Mouse (Mus musculus) heart, postnatal 25 days (tissue): ENCODE data around the gene Olfr437. TPM values are rescaled to one million over a fixed set of nuclear protein-coding genes. Genes with fewer than 3 reads are reported as not detected.
"Not testable (repeated sequence)": the region's sequence is repeated elsewhere in the genome, so short reads cannot be mapped to it uniquely, and the experiment has no call there.

Experiments used
- DNase-seq: peaks from one replicate; pipeline ENCODE4 v3.0.0; 2022; ENCODE audit warnings: low spot score
- intact Hi-C: fragments of 180-260 bp; cut with DNase I; formaldehyde crosslinking; loops from one replicate; pipeline ENCODE4 v1.15.1; 2025
- total RNA-seq, 2 experiments: library from RNA; stranded (reverse); gene quantifications; 2 replicates each; pipeline ENCODE4 v1.2.3; 2021

Gene Olfr437
- not detected for total RNA-seq

DNA sequence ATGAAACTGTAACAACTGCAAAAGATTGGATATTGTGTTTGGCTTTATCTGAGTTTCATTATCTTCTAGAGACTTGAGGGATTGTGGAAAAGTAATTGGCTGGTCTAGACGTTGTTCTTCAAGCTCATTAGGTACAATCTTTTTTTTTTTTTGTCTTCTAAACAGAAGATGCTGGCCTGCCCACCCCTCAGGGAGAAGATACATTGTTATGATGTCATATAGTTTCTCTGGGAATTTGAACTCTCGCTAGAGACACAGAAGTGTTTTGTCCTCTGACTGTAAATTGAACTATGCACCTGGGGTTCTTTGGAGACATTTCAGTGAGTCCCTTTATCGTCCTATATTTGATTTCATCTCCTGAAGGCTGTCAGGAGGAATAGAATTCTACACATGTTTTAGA, at the start of gene Olfr437:
Olfr437 (plus strand) TSS at position 301 of the 400 bp plus-strand sequence.
- no peak for DNase-seq
- intact Hi-C loops, result no loop called here

GRCm38 (mm10) chr6:43146267-43146666, 16.8 kb upstream of the Olfr437 start, which contains the start of gene Olfr237-ps1:
TSS of gene Olfr237-ps1 (plus strand) at chr6:43146567.
- DNase-seq, intact Hi-C loops: not testable (repeated sequence)

GRCm38 (mm10) chr6:43159502-43159901, 3.6 kb upstream of the Olfr437 start:
- DNase-seq, result no peak
- intact Hi-C loops, result no loop called here

- no peak for DNase-seq
- intact Hi-C loops, result no loop called here
These were observed 4.2 kb downstream of the Olfr437 start for GRCm38 (mm10) chr6:43167246-43167645.

GRCm38 (mm10) chr6:43171840-43172239, 8.8 kb downstream of the Olfr437 start, which contains the start of gene Olfr13:
TSS of gene Olfr13 (plus strand) at chr6:43172140.
- intact Hi-C loops, result no loop called here
- no peak for DNase-seq

- intact Hi-C loops, result no loop called here
These were observed 15.0 kb downstream of the Olfr437 start for GRCm38 (mm10) chr6:43178129-43178528.

GRCm38 (mm10) chr6:43178584-43179501, 15.8 kb downstream of the Olfr437 start:
- intact Hi-C loops, result no loop called here

More at GRCm38 (mm10) chr6:43178129-43178528, 15.0 kb downstream of the Olfr437 start:
- DNase-seq, result no peak

DNA sequence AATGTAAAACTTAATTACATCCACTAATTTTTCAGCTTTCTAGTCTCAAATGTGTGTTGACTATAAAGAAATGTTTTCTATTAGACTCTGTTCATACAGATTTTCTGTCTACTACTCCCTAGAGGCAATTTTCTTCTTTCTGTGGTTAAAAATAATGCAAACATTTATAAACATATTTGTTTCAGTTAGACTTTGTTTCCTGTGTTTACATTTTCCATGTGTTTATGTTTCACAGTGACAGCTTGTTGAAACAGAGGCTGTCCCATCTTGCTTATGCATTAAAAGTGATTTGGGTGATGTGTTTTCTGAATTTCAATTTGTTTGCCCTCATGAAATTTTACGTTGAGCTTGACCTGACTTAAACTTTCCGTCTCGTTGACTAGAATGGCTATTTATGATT, 27.9 kb downstream of the Olfr437 start:
- intact Hi-C loops, result no loop called here
- DNase-seq, result no peak

More at GRCm38 (mm10) chr6:43178584-43179501, 15.8 kb downstream of the Olfr437 start:
- no peak for DNase-seq

DNA sequence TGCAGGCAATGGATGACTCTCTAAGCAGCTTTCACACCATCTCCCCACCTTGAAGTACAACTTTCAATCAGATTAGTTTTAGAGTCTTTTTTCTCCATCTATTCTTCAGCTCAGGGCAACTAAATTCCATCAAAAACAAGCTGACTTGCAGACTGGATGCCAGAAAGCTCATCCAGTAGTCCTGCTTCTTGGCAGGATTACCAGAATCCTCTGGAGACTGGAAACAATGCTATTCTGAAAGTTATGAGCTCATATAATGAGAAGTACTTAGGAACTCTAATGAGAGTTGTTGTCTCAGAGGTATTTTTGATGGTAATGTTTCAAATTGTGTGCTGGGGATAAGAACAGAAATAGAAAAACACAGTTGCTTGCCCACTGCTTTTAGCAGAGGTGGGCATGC, 33.7 kb downstream of the Olfr437 start, which contains the start of gene Olfr435:
Olfr435 (plus strand) TSS at position 366 of the 400 bp plus-strand sequence.
- DNase-seq, result no peak
- intact Hi-C loops, result no loop called here

GRCm38 (mm10) chr6:43198094-43198493, 35.0 kb downstream of the Olfr437 start:
- no peak for DNase-seq
- intact Hi-C loops, result no loop called here

DNA sequence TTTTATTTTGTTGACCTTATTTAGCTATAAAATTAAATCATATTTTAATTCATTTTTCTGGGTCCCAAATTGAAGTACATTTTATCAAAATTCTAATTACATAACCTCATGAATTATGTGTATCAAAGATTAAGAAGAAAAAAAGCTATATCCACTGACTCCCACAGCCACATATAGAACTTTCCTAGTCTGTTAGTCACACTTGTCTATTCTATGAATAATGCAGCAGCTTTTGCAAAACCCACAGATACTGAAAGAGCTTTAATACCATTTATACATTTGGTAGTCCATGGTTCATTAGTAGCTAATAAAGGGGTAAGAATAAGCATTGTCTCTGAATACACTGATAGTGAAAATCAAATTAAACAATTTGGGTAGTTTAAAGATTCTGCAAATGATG, 39.7 kb downstream of the Olfr437 start:
- intact Hi-C loops, result no loop called here
- no peak for DNase-seq

DNA sequence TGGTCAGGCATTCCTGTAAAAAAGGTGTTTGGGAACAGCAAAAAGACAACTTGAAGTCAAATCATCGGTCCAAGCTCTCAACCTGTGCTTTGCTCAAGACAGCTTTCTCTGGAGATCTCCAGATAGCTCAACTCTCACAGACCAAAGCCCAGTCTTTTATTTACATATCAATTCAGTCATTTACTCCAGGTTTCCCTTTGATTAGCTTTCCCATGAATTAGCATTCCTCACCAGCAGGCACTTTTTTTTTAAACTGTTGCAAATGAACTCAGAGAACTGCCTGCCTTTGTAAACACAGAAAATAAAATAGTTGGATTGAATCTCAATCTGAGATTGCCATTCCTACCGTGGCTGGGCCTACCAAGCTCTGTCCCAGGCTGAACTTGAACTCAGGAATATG, 42.3 kb downstream of the Olfr437 start:
- intact Hi-C loops, result no loop called here
- no peak for DNase-seq

DNA sequence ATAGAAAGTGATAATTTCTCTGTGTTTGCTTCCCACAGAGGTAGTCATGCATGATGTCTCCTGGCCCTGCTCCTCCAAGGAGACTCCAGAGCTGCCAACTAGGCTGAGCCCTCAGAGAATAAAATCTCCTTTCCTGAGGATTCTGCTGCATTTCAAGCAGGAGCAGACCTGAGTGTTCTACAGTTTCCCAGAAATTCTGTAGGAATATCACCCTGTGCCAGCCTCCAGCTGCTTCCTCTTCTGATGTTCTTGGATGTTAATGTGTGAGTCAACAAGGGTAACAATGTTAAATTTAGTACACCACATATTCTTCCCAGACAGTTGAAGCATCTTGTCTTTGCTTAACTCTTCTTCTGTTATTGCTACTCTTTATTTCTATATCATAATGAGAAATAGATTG, 49.8 kb downstream of the Olfr437 start, which contains the start of gene Olfr434:
Olfr434 (plus strand) TSS at position 149 of the 400 bp plus-strand sequence.
- DNase-seq, intact Hi-C loops: not testable (repeated sequence)

Other genes with a start within 250 kb of the Olfr437 start
- gene Olfr446, start 241.9 kb upstream of the Olfr437 start, total RNA-seq, result not detected
- gene Olfr444, start 214.2 kb upstream of the Olfr437 start, total RNA-seq, result not detected
- not detected for gene Olfr441, start 56.9 kb upstream of the Olfr437 start, total RNA-seq
- gene Olfr237-ps1, start 16.7 kb upstream of the Olfr437 start, total RNA-seq, result not detected
- gene Olfr13, start 8.9 kb downstream of the Olfr437 start, total RNA-seq, result not detected
- not detected for gene Olfr435, start 33.9 kb downstream of the Olfr437 start, total RNA-seq
- not detected for gene Olfr434, start 49.7 kb downstream of the Olfr437 start, total RNA-seq
- not detected for gene Olfr47, start 68.2 kb downstream of the Olfr437 start, total RNA-seq
- 10 to 100 TPM; 12.1 to 12.4 TPM for gene Arhgef5, start 102.3 kb downstream of the Olfr437 start, total RNA-seq
- not detected for gene Nobox, start 146.3 kb downstream of the Olfr437 start, total RNA-seq